Mouse (Mus musculus) monocyte, adult 5-6 weeks (primary cell): Measurements from ENCODE around the gene Cyb5d2. TPM values are rescaled to one million over a fixed set of nuclear protein-coding genes. Genes with fewer than 3 reads are reported as not detected.
"Not testable (repeated sequence)": the region's sequence is repeated elsewhere in the genome, so short reads cannot be mapped to it uniquely, and the experiment has no call there.

Source experiments
- ATAC-seq: fragments of 153-309, 156-312 bp; replicated peaks from 2 replicates; pipeline ENCODE4 v1.8.0; 2017; ENCODE audit warnings: mild to moderate bottlenecking; ENCODE audit not compliant: low TSS enrichment, insufficient number of reproducible peaks, severe bottlenecking, poor library complexity, low FRiP score
- total RNA-seq: library from RNA; stranded (forward); fragments of 200-1000, 200-491, 200-594 nt; gene quantifications from 3 replicates; pipeline ENCODE4 v1.2.3, GENCODE M21; 2017

Gene Cyb5d2
- total RNA-seq, 1 experiment from 2014 or later, result 6.6 TPM

DNA sequence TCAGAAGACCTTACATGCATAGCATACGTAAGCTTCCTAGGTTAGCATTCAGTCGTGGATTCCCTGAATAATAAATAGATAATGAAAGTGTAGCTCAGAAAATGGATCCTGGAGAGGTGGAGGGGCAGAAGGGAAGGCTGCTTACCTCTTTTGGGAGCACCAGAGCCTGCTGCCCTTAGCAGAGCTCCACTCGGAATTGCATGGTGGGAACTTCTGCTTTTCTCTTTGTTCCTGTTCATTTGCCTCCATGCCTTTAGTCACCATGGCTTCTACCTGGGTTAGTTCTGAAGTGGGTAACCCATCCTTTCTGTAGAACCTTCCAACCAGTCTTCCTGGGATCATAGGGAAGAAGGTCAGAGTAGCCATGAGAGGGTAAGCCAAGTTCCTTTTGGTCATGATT lies 13.4 kb downstream of the Cyb5d2 start:
- ATAC-seq, result peak; percentile 49; the same call in 1 of the 2 replicates

DNA sequence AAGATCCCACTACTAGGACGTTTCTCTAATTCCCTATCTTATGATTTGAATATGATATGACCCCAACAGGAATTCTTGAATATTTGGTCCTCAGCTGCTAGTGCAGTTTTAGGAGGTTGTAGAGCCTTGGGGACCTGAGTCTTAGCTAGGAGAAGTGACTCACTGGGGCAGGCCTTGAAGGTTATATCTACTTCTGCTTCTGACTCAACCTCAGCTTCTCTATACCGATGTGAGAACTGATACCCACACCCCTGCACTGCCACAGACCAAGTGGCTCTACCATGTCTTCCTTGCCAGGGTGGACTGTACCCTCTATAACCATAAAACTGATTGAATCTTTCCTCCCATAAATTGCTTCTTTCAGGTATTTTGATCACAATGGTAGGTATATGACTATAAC lies 13.8 kb downstream of the Cyb5d2 start:
- ATAC-seq, result peak; percentile 95

- ATAC-seq, result no peak
Observed at GRCm38 (mm10) chr11:72778957-72779356, 17.0 kb downstream of the Cyb5d2 start.

DNA sequence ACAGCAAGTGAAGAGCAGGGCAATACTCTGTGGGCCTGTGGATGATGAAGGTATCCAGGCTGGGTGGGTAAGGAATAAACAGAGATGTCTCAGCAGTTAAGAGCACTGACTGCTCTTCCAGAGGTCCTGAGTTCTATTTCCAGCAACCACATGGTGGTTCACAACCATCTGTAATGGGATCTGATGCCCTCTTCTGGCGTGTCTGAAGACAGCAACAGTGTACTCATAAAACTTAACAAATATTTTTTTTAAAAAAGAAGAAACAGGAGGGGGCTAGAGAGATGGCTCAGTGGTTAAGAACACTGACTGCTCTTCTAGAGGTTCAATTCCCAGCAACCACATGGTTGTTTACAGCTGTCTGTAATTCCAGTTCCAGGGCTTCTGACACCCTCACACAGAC lies 23.3 kb downstream of the Cyb5d2 start:
- ATAC-seq, result not testable (repeated sequence)

- no peak for ATAC-seq
Observed at GRCm38 (mm10) chr11:72771461-72771860, 24.5 kb downstream of the Cyb5d2 start.

- no peak for ATAC-seq
Observed at GRCm38 (mm10) chr11:72770816-72771215, 25.1 kb downstream of the Cyb5d2 start.

GRCm38 (mm10) chr11:72770324-72770723 lies 25.6 kb downstream of the Cyb5d2 start:
- no peak for ATAC-seq

- ATAC-seq, result no peak
Observed at GRCm38 (mm10) chr11:72769061-72769460, 26.9 kb downstream of the Cyb5d2 start.

GRCm38 (mm10) chr11:72767716-72768115 lies 28.2 kb downstream of the Cyb5d2 start:
- ATAC-seq, result no peak

- no peak for ATAC-seq
Observed at GRCm38 (mm10) chr11:72764270-72764669, 31.7 kb downstream of the Cyb5d2 start.

DNA sequence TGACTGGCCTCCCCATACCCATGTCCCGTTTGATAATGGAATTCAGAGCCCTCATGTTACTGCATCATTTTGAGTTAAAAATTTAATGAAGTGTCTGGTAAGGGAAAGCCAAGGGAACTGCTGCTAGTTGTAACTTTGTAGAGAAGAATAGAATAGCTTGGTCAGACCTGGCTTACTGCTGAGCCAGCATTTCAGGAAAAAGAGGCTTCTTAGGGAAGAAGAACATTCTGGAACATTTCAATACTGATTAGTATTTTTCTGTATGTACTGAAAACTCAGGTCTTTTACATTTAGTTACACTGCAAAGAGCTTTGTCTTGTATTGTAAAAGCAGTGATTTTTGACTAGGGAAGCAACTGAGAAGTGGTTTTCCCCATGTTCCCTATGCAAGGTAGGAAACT lies 35.2 kb downstream of the Cyb5d2 start:
- no peak for ATAC-seq

DNA sequence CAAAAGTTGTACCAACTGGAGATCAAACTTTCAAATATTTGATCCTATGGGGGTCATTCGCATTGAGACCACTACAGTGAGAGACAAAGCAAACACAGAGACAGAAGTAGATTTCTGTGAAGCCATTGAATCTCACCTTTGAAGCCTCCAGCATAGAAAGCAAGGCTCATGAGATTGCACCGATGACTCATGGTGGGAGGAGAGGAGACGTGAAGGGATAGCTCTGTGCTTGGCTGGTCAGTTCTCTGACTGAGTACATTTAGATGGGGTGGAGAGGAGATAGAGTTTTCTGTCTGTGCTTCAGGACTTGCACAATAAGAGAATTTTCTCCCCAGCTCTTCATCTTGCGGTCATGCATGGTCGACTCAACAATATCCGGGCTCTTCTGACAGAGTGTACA lies 36.4 kb downstream of the Cyb5d2 start:
- no peak for ATAC-seq

DNA sequence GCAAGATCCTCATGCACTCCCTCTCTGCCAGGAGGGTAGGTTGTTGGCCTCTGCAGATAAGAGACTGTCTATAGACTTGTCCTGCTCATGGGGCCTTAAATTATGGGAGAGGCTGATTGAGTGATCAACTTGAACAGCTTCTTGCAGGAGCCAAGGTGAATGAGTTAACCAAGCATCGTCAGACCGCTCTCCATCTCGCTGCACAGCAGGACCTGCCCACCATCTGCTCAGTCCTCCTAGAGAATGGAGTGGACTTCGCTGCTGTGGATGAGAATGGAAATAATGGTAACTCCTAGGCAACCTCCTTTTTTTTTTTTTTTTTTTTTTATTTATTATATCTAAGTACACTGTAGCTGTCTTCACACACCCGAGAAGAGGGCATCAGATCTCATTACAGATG lies 37.6 kb downstream of the Cyb5d2 start:
- no peak for ATAC-seq

- no peak for ATAC-seq
Observed at GRCm38 (mm10) chr11:72751956-72752355, 44.0 kb downstream of the Cyb5d2 start.

- no peak for ATAC-seq
Observed at GRCm38 (mm10) chr11:72739048-72739447, 56.9 kb downstream of the Cyb5d2 start.

GRCm38 (mm10) chr11:72737517-72737916 lies 58.4 kb downstream of the Cyb5d2 start:
- not testable (repeated sequence) for ATAC-seq

GRCm38 (mm10) chr11:72736320-72736719 lies 59.6 kb downstream of the Cyb5d2 start:
- ATAC-seq, result no peak

- no peak for ATAC-seq
Observed at GRCm38 (mm10) chr11:72735519-72735860, 60.5 kb downstream of the Cyb5d2 start.

DNA sequence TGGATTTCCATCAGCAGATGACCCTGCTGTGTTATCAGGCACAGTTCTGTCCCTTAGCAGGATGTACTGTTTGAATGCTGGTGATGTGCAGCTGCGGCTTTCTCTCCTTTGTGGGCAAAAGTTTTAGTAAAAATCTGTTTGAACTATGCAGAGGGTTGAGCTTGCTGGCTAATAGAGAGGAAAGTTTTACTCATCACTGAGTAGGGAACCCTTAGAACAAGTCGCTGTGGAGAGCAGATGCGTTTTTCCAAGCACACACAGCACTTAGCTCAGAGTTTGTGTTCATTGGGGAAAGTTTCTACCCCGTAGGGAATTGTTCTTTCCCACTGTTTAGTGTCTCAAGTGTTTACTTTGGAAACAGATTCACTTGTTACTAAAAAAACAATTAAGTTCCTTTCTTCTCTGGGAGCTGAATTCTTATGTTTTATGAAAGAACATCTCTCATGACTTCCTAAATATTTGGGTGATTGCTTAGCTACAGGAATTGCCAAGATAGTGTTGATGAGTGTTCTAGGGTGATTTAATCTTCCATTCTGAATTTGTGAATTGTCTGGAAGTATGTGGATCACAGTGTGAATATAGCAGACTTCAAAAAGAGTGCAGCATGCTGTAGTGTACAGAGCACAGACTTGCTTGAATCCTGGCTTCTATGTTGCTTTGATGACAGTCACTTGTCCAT lies 61.0 kb downstream of the Cyb5d2 start:
- ATAC-seq, result no peak

DNA sequence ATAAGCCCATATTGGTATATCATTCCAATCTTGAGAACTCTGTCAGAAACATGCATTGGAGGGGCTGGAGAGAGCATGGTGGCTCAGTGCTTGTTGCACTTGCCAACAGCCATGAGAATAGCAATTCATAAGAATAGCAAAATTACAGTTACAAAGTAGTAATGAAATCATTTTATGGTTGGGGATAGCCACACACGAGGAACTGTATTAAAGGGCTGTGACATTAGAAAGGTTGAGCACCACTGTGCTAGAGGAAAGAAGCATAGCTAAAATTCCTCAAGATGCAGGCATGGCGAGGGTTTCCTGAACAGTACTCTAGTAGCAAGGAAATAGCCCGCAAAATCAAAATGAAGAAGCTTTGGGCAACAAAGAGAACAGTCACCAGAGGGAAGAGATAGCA lies 62.2 kb downstream of the Cyb5d2 start:
- ATAC-seq, result no peak
